Mouse (Mus musculus) stomach, embryonic 14.5 days (tissue): ENCODE results near the gene Chmp2a. TPM values are rescaled to one million over a fixed set of nuclear protein-coding genes. Genes with fewer than 3 reads are reported as not detected.

Experiments
- ATAC-seq: fragments of 200-750 bp; cut with Nextera tagmentation; 2 replicates; pipeline ENCODE4 v1.8.0; 2017; ENCODE audit warnings: low read depth, moderate TSS enrichment; ENCODE audit not compliant: insufficient number of reproducible peaks, insufficient read depth, low FRiP score
- H3K27ac ChIP-seq: fragments of 300-500 bp; sonication (generic); 2 replicates; pipeline ENCODE4 v1.5.1; 2014; ENCODE audit warnings: mild to moderate bottlenecking, low read length, moderate library complexity, mixed read lengths
- H3K27me3 ChIP-seq: fragments of 300-500 bp; sonication (generic); 2 replicates; pipeline ENCODE4 v1.6.1; 2014; ENCODE audit warnings: low read length, control low read depth, mixed read lengths; ENCODE audit not compliant: control insufficient read depth, insufficient read depth
- H3K36me3 ChIP-seq: fragments of 300-500 bp; sonication (generic); 2 replicates; pipeline ENCODE4 v1.6.1; 2014; ENCODE audit warnings: mild to moderate bottlenecking, control low read depth, low read length, moderate library complexity, mixed read lengths; ENCODE audit not compliant: control insufficient read depth, insufficient read depth
- H3K4me1 ChIP-seq: fragments of 300-500 bp; sonication (generic); 2 replicates; pipeline ENCODE4 v1.6.1; 2014; ENCODE audit warnings: low read length, control low read depth, mixed read lengths; ENCODE audit not compliant: control insufficient read depth, insufficient read depth
- H3K4me2 ChIP-seq: fragments of 300-500 bp; sonication (generic); replicated peaks from 2 replicates; pipeline ENCODE4 v1.6.1; 2014; ENCODE audit warnings: low read depth, low read length, control low read depth
- H3K4me3 ChIP-seq: fragments of 300-500 bp; sonication (generic); 2 replicates; pipeline ENCODE4 v1.5.1; 2014; ENCODE audit warnings: low read depth, low read length, control low read depth
- H3K9ac ChIP-seq: fragments of 300-500 bp; sonication (generic); replicated peaks from 2 replicates; pipeline ENCODE4 v1.6.1; 2014; ENCODE audit warnings: low read depth, mild to moderate bottlenecking, control low read depth, low read length, moderate library complexity, mixed read lengths
- H3K9me3 ChIP-seq: fragments of 300-500 bp; sonication (generic); 2 replicates; pipeline ENCODE4 v1.6.1; 2016; ENCODE audit warnings: low read depth, low read length, control low read depth; ENCODE audit not compliant: control insufficient read depth
- WGBS: fragments of 180-500 bp; shearing (Covaris S2); extraction: QIAGEN DNeasy Blood & Tissue Kit; methylation state at CpG from one replicate; pipeline ENCODE4 v1.1.7; 2014; 5-methylcytosine and 5-hydroxymethylcytosine counted together
- polyA plus RNA-seq: library from polyadenylated mRNA; unstranded; fragments of >200 nt; fragmentation: Nextera tagmentation; extraction: Ambion mirVana; gene quantifications from 2 replicates; pipeline ENCODE4 v1.2.1, GENCODE M21; 2014

Gene Chmp2a
- polyA plus RNA-seq, 1 experiment from 2014 or later: 157 TPM

GRCm38 (mm10) chr7:13031069-13031468, 3.5 kb downstream of the Chmp2a start:
- peaks cover 82% of the 10 kb centered on the region for H3K36me3 ChIP-seq
- H3K4me2 ChIP-seq: no peak overlapping the region
- no peak for ATAC-seq
- no peaks in the 10 kb centered on the region for H3K27me3 ChIP-seq
- 71% methylated on average over 5 of the region's 5 CpGs for WGBS
- no peaks in the 10 kb centered on the region for H3K9me3 ChIP-seq
- H3K27ac ChIP-seq: no peak overlapping the region
- H3K4me1 ChIP-seq: peaks cover 21% of the 10 kb centered on the region
- H3K9ac ChIP-seq: no peak overlapping the region
- H3K4me3 ChIP-seq: no peak overlapping the region

- Histone ChIP-seq H3K9ac (no peak overlapping the region), H3K36me3 (peaks cover 78% of the 10 kb centered on the region)
- WGBS: 96% methylated on average over 4 of the region's 4 CpGs
Observed at GRCm38 (mm10) chr7:13028986-13029385, 5.6 kb downstream of the Chmp2a start.

GRCm38 (mm10) chr7:13025511-13026112, 9.0 kb downstream of the Chmp2a start:
- Histone ChIP-seq H3K27me3 (no peaks in the 10 kb centered on the region), H3K36me3 (peaks cover 53% of the 10 kb centered on the region), H3K9ac (peak overlapping the region; percentile 96), H3K4me2 (peak overlapping the region; percentile 99), H3K27ac (no peak overlapping the region), H3K4me1 (peaks cover 15% of the 10 kb centered on the region), H3K4me3 (peak overlapping the region; percentile 91), H3K9me3 (no peaks in the 10 kb centered on the region)
- ATAC-seq: no peak
- WGBS: 36% methylated on average over 4 of the region's 4 CpGs

More at GRCm38 (mm10) chr7:13028986-13029385, 5.6 kb downstream of the Chmp2a start:
- ATAC-seq: no peak
- H3K4me1 ChIP-seq: peaks cover 22% of the 10 kb centered on the region
- no peak overlapping the region for H3K27ac ChIP-seq
- no peak overlapping the region for H3K4me3 ChIP-seq
- no peaks in the 10 kb centered on the region for H3K9me3 ChIP-seq
- H3K27me3 ChIP-seq: no peaks in the 10 kb centered on the region
- H3K4me2 ChIP-seq: no peak overlapping the region

- Histone ChIP-seq H3K9ac (peak overlapping the region; percentile 96), H3K27ac (peak overlapping the region; percentile 99), H3K9me3 (no peaks in the 10 kb centered on the region), H3K4me1 (peaks cover 15% of the 10 kb centered on the region), H3K27me3 (no peaks in the 10 kb centered on the region), H3K36me3 (peaks cover 45% of the 10 kb centered on the region), H3K4me2 (peak overlapping the region; percentile 99), H3K4me3 (peak overlapping the region; percentile 91)
- ATAC-seq: peak; percentile 61
- WGBS: under 1% methylated on average over 40 of the region's 44 CpGs
Observed at GRCm38 (mm10) chr7:13024805-13025204, 9.8 kb downstream of the Chmp2a start.

- ATAC-seq: peak; percentile 83
- peaks cover 15% of the 10 kb centered on the region for H3K4me1 ChIP-seq
- no peaks in the 10 kb centered on the region for H3K27me3 ChIP-seq
- WGBS: under 1% methylated on average over 86 of the region's 95 CpGs
- no peaks in the 10 kb centered on the region for H3K9me3 ChIP-seq
- H3K9ac ChIP-seq: peak overlapping the region; percentile 96
- H3K36me3 ChIP-seq: peaks cover 38% of the 10 kb centered on the region
- peak overlapping the region; percentile 99 for H3K27ac ChIP-seq
- H3K4me2 ChIP-seq: peak overlapping the region; percentile 99
- peak overlapping the region; percentile 91 for H3K4me3 ChIP-seq
Observed at GRCm38 (mm10) chr7:13023928-13024731, 10.5 kb downstream of the Chmp2a start.

- H3K27me3 ChIP-seq: no peaks in the 10 kb centered on the region
- H3K4me1 ChIP-seq: peaks cover 15% of the 10 kb centered on the region
- H3K4me3 ChIP-seq: peak overlapping the region; percentile 91
- peaks cover 27% of the 10 kb centered on the region for H3K36me3 ChIP-seq
- H3K9ac ChIP-seq: peak overlapping the region; percentile 61
- peak overlapping the region; percentile 99 for H3K27ac ChIP-seq
- WGBS: 3% methylated on average over 31 of the region's 31 CpGs
- peak; percentile 74 for ATAC-seq
- no peaks in the 10 kb centered on the region for H3K9me3 ChIP-seq
- H3K4me2 ChIP-seq: peak overlapping the region; percentile 99
Observed at GRCm38 (mm10) chr7:13022773-13023535, 11.7 kb downstream of the Chmp2a start.

GRCm38 (mm10) chr7:13015217-13015616, 19.4 kb downstream of the Chmp2a start:
- no peaks in the 10 kb centered on the region for H3K9me3 ChIP-seq
- no peak overlapping the region for H3K27ac ChIP-seq
- no peaks in the 10 kb centered on the region for H3K36me3 ChIP-seq
- H3K4me2 ChIP-seq: no peak overlapping the region
- peaks cover 4% of the 10 kb centered on the region; the same call in 1 of the 2 replicates for H3K4me1 ChIP-seq
- no peak for ATAC-seq
- 88% methylated on average over 1 of the region's 1 CpGs for WGBS
- no peak overlapping the region for H3K9ac ChIP-seq
- H3K4me3 ChIP-seq: no peak overlapping the region
- H3K27me3 ChIP-seq: no peaks in the 10 kb centered on the region

- no peak overlapping the region for H3K27ac ChIP-seq
Observed at GRCm38 (mm10) chr7:13014275-13014839, 20.2 kb downstream of the Chmp2a start.

More at GRCm38 (mm10) chr7:13014275-13014839, 20.2 kb downstream of the Chmp2a start:
- Histone ChIP-seq H3K36me3 (no peaks in the 10 kb centered on the region), H3K9me3 (no peaks in the 10 kb centered on the region), H3K27me3 (no peaks in the 10 kb centered on the region), H3K4me2 (no peak overlapping the region), H3K4me3 (no peak overlapping the region), H3K4me1 (peaks cover 4% of the 10 kb centered on the region; the same call in 1 of the 2 replicates), H3K9ac (no peak overlapping the region)
- ATAC-seq: no peak
- WGBS: 37% methylated on average over 6 of the region's 6 CpGs
